Mouse (Mus musculus): ENCODE results near the gene Hoxa3.

Gene Hoxa3

DNA sequence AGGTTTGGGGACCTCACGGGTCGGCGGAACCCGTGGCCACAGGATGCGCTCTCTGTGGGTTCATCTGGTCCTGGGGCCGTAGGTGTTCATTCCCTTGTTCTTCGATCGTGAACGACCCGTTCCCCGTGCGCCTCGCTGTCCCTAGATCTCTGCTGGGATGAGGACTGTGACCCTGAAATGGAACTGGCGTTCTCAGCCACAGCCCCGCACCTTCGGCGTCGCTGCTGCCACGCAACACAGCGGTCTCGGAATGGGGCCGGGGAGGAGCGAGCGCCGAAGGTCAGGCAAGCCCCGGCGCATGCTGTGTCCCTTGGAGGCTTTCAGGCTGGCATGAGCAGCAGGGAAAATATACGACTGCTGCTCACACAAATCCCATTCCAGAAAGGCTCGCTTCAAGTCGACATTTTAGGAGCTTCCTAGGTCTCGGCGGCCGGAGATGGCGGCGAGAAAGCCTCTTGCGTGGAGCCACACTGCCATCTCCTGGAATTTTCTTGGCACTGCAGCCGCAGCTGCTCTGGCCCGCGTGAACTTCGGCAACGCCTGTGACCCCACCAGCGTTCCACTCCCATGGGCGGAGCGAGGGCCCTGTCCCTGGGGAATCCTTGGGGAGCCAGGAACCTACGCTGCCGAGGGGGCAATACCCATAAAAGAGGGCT, 8.3 kb upstream of the Hoxa3 start, which contains the start of gene Hoxa7:
Gene Hoxa7, minus strand, starts transcription at position 518 of the 656 bp plus-strand sequence.
- in situ Hi-C loops (cut with MboI; ENCODE audit: low sequenced_read_pairs), result loop anchor here (5.0 to 25.0 kb wide), 3 partner anchors 359 to 1007 kb away; no protein-coding TSS in a partner anchor

DNA sequence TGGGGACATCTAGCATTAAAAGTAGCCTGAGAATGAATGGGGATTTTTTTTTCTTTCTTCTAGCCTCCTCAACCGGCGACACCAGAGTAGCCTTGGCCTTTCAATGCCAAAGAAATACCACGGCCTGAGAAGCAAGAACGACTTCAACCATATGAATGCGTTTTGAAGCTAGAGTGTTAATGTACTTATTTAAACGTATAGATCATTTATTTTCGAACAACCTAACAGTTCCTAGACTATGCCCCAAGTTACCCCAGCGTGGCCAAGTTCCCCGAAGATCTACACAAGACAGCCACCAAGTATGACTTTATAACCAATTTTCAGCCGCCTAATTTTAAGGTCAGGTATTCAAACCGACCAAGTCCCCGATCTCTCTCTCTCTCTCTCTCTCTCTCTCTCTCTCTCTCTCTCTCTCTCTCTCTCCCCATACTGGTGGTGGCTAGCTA, 7.8 kb upstream of the Hoxa3 start:
- in situ Hi-C loops (cut with MboI; ENCODE audit: low sequenced_read_pairs), result loop anchor here (5.0 to 25.0 kb wide), 3 partner anchors 359 to 1006 kb away; no protein-coding TSS in a partner anchor

- in situ Hi-C loops (cut with MboI; ENCODE audit: low sequenced_read_pairs), result loop anchor here (5.0 to 25.0 kb wide), 3 partner anchors 358 to 1005 kb away; no protein-coding TSS in a partner anchor
These were observed 7.1 kb upstream of the Hoxa3 start for GRCm38 (mm10) chr6:52220003-52220864.

GRCm38 (mm10) chr6:52219234-52219942, 6.3 kb upstream of the Hoxa3 start:
- in situ Hi-C loops (cut with MboI; ENCODE audit: low sequenced_read_pairs), result loop anchor here (25.0 kb wide), 1 partner anchor 357 kb away; no protein-coding TSS in a partner anchor

DNA sequence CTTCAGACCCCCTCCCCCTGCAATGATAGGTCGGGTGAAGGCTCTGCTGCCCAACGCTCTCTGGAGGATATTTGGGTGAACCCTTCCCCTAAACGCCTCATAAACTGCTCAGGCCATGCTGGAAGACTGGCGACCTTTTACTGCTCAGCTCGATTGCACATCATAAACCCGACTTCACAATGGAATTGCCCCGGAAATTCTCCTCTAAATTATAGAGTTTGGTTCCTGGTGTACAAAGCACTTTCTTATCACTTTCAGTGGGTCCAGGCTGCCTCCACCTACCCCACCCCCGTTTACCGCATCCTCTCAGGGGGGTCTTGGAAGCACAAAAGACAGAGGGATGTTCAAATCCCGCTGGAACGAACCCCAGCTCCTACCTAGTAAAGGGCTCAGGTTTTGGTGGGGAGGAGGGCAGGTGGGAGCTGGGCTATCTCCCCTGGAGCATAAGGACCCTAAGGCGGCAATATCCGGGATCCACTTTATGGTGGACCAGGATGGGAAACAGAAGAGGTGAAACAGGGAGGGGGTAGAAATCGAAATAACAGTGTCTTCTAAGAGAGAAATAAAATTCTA, 5.6 kb upstream of the Hoxa3 start:
- in situ Hi-C loops (cut with MboI; ENCODE audit: low sequenced_read_pairs), result loop anchor here (25.0 kb wide), 1 partner anchor 356 kb away; no protein-coding TSS in a partner anchor

DNA sequence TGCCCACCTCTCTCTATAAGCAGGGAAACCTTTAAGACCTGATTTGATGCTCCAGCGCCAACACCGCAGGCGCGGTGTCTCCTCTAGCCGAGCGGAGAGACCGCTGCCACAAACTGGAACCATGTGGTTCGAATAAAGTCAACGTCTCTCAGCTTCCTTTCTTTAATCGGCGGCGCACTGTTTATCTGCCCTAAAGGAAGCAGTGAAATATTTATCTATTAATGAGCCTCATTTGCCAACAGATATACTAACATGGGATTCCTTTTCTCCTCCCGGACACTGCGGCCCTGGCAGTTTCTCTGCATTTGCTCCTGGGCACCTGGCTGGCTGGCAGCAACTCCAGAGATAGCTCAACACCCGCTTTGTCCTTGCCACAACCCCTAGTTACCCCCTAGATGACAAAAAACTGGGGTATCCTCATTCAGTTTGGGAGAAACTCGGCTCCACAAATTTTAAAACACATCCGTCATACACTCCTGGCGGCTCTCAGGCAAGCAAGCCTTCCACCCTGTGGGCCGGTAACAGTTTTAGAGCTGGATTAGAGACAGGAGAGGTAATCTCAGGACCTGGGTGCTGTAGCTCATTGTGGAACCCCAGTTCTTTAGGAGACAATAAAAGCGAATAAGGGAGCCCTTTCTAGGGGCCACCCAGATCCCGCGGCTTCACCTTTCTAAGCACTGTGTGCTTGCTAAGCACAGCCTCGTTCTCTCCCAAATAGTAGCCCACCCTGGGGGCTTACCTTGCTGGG, 4.9 kb upstream of the Hoxa3 start:
- in situ Hi-C loops (cut with MboI; ENCODE audit: low sequenced_read_pairs), result loop anchor here (25.0 kb wide), 1 partner anchor 356 kb away; no protein-coding TSS in a partner anchor

DNA sequence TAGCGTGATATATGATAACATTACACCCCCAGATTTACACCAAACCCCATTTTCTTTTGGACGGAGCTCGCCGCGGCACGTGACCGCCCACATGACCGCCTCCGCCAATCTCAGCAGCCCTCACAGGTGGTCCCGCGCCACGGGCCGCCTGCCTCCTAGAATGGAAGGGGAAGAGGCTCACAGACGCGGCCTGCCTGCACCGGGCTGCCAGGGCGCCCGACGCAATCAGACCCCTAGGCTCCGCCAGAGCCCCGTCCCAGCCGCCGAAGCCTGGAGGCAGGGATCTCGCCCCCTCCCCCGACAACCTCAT, 4.3 kb upstream of the Hoxa3 start:
- in situ Hi-C loops (cut with MboI; ENCODE audit: low sequenced_read_pairs), result loop anchor here (25.0 kb wide), 1 partner anchor 355 kb away; no protein-coding TSS in a partner anchor

DNA sequence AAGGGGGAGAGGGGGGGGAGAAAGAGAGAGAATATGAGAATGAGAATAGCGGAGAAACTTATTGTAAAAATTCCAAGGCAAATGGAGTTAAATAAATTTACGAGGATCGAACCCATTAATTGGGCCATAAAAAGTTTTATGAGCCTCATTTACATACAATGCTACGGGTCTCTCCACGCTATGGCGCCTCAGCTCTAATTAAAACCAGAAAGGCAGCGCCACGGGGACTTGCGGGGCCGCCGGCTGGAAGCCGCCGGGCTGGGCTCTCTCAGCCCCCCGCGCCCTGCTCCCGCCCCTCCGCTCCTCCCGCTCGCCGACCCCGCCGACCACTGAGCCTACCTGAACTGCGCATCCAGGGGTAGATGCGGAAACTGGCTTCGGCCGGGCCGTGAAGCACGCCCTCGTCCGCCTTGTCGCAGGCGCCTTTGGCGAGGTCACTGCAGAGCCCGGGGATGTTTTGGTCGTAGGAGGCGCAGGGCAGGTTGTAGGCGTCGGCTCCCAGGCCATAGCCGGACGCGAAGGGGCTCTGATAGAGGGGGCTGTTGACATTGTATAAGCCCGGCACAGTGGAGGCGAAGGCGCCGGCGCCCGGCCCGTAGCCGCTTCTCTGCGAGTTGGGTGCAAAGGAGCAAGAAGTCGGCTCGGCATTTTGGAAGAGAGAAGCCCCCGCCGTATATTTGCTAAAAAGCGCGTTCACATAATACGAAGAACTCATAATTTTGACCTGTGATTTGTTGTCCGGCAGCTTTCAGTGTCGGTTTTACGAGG, 3.7 kb upstream of the Hoxa3 start:
- in situ Hi-C loops (cut with MboI; ENCODE audit: low sequenced_read_pairs), result loop anchor here (25.0 kb wide), 1 partner anchor 355 kb away; no protein-coding TSS in a partner anchor

DNA sequence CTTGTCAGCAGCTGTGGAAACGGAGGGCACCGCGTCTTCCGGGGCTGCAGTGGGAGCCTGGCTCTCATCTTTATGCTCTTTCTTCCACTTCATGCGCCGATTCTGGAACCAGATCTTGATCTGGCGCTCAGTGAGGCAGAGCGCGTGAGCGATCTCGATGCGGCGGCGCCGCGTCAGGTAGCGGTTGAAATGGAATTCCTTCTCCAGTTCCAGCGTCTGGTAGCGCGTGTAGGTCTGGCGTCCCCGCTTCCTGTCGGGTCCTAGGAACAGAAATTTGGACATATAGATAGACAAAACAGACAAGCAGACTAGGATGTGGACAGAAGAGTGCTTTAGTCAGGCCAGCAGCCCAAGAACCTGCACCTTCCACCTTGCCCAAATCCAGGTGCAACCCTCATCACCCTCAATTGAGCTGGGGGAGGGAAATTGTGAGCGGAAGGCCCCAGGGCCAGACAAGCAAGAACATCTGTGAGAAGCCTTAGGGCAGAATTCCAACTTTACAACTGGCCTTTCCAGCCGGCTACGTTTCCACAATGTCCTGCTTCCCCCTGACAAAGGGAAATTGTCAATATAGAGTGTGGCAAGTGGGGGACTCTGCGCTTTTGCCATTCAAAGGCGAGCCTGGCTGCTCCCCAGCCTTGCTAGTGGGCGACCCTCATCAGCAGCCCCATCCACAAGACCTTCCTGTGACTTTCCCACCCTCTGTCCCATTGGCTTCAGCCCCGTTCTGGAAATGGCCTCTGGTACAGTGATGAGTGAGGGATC, 2.8 kb upstream of the Hoxa3 start:
- in situ Hi-C loops (cut with MboI; ENCODE audit: low sequenced_read_pairs), result loop anchor here (25.0 kb wide), 1 partner anchor 354 kb away; no protein-coding TSS in a partner anchor

DNA sequence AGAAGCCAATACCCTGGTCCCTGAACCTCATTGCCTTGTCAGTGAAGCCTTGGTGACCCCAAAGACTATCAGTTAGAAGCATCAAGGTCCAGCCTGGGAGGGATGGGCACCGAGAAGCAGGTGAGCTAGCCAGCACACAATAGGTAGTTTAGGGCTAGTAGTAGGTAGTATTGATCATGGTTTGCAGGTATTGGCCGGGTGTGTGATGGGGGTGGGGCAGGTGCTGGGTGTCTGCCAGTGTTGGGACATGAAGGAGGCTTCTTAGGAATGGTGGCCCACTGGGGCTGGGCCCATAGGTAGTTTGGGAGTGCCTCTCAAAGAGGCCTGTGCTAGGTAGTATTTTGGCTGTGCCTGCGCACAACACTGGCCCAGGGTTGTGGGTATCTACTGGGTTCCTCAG, 1.9 kb upstream of the Hoxa3 start:
- in situ Hi-C loops (cut with MboI; ENCODE audit: low sequenced_read_pairs), result loop anchor here (25.0 kb wide), 1 partner anchor 353 kb away; no protein-coding TSS in a partner anchor

DNA sequence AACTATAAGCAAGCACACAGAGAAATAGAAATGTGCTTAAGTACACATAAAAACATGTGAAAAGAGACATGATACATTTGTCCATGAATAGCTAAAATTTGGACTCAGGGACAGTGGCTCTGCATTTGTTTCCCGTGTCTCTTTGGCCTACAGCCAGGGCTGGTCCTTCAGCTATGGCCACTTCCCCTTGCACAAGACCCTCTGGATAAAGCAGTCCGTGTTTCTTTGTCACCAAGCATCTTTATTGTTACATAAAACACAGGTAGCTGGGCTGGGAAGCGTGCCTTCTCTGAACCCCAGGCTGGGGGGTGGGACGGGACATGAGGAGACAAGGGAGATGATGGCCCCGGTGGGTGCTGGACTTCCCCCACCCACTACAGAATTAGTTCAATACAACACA, 1.1 kb upstream of the Hoxa3 start:
- in situ Hi-C loops (cut with MboI; ENCODE audit: low sequenced_read_pairs), result loop anchor here (25.0 kb wide), 1 partner anchor 352 kb away; no protein-coding TSS in a partner anchor

DNA sequence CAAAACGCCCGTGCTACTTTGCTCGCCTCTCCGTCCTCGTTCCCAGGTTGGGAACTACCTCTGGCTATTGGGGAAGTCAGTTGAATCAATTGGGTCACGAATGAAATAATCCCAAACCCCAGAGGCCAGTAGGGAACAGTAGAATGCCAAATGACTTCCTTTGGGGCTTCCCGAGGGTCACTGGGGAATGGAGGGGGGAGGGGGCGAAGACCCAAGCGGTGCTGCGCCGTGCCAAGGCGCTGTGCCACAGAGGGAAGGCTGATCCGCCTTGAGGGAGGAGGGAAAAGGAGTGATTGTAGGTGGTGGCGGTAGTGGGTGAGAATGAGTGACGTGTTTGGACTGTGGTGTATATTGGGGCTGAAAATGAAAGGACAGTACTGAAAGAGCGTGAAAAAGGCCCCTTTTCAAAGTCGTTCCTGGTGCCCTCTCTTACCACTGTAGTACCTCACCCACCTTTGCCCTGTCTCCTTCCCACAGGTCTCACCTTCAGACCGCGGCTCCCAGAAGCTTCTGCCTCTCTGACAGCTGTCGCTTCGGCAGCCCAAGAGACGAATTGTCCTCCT, 499 bp downstream of the Hoxa3 start:
- in situ Hi-C loops (cut with MboI; ENCODE audit: low sequenced_read_pairs), result loop anchor here (25.0 kb wide), 1 partner anchor 350 kb away; no protein-coding TSS in a partner anchor

GRCm38 (mm10) chr6:52211961-52212360, 1.2 kb downstream of the Hoxa3 start:
- in situ Hi-C loops (cut with MboI; ENCODE audit: low sequenced_read_pairs), result loop anchor here (25.0 kb wide), 1 partner anchor 350 kb away; no protein-coding TSS in a partner anchor

GRCm38 (mm10) chr6:52211170-52211935, 1.8 kb downstream of the Hoxa3 start:
- in situ Hi-C loops (cut with MboI; ENCODE audit: low sequenced_read_pairs), result loop anchor here (25.0 kb wide), 1 partner anchor 349 kb away; no protein-coding TSS in a partner anchor

- in situ Hi-C loops (cut with MboI; ENCODE audit: low sequenced_read_pairs), result loop anchor here (25.0 kb wide), 1 partner anchor 347 kb away; no protein-coding TSS in a partner anchor
These were observed 3.5 kb downstream of the Hoxa3 start for GRCm38 (mm10) chr6:52209685-52210046.

- in situ Hi-C loops (cut with MboI; ENCODE audit: low sequenced_read_pairs), result loop anchor here (25.0 kb wide), 1 partner anchor 347 kb away; no protein-coding TSS in a partner anchor
These were observed 4.1 kb downstream of the Hoxa3 start for GRCm38 (mm10) chr6:52208868-52209684.
